Mouse (Mus musculus): ENCODE data around the gene Gkn3.
A peak's percentile ranks its signal among the peaks of the same experiment; 100 is the strongest.

The Gkn3 gene

DNA sequence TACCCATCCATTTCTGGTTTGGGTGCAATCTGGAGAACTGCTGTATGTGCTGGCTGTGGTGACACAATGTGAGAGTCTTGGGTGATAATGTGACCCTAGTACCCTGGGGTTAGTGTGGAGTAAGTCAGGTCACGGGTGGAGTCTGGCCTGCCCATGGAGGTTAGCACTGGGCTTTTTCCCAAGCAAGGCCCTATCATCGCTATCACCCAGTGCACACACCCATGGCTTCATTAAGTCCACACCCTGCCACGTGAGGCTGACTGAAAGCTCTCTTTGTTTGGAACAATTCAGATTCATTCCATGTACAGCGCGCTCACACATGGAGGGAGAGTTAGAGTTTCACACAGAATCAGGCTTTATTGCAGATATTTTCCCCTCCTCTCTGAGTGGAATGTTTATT lies 34.3 kb downstream of the Gkn3 start:
- peak; percentile 29 for DNase-seq (ENCODE audit: low read depth, low spot score)

DNA sequence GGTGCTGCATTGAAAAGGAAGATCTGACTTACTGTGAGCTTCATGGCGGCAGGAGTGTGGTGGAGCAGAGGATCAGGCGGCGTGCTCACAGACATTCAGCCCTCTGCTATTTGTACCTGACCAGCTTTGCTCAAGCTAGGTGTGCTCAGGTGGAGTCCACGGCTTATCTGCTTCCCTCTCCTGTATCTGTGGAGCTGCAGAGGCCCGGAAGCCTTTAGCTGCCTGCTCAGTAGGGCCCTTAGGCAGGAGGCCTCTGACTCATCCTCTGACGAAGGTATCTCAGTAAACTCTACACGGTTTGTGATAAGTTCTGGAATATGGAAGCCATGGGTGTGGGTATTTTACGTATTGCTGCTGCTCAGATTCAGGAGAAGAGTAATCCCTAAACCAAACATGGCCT lies 37.9 kb downstream of the Gkn3 start, which contains the start of gene Gkn1:
Gene Gkn1 (minus strand): TSS at position 114 of the 400 bp plus-strand sequence.
- no peak for DNase-seq (ENCODE audit: low read depth, low spot score)

DNA sequence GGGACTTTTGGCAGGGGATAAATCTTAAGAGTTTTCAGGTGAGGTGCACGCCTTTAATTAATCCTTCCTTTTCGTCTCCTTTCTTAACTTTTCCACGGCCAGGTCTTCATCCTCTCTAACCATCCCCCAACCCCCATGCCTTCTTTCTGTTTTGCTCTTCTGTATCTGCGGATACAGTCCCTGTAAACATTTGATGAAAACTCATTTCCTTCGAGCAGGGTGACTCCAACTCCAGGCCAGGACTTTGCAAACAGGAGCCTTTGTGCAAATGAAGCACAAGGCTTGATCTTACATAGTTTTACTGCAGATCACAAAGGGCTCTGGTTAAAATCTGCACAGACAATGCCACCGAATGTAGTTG lies 52.8 kb downstream of the Gkn3 start:
- DNase-seq (ENCODE audit: low read depth, low spot score) = no peak

DNA sequence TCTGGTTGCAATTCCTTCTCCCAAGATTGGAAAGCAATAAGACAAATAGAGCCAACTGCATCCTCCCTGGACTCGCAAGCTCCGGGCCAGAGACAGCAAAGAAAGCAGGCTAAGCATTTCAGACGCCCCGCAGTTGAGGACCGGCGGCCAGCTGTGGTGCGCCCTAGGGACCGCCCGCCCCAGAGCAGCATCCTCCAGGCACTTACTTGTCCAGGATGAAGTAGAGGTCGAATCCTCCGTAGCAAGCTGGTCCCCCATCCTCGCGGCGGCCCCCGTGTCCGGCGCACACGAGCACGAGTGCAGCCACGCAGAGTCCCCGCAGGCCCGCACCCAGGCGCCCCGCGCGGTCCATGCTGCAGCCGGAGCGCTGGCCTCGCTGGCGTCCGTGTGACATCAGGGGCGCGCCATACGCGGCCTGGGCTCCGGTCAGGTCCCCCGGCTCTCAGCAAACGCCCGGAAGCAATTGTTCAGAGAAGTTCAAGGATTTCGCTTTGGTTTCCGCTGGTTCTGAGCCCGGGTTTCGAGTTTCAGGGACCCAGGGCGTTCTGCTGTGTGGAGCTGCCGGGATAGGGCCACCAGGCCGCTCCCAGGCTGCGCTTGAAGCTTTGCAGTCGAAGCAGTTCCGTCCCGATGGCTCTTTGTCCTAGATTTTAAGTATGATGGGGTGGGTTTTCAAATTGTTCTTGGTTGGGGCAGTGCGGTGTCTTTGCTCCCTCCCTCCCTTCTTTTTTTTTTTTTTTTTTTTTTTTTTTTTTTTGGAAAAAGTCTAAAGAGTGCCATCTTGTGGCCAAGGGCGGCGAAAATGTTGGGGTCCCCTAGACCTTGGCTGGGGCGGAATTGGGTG lies 53.4 kb downstream of the Gkn3 start, which contains the start of gene Antxr1:
Gene Antxr1 (minus strand): TSS at position 731 of the 844 bp plus-strand sequence.
- peak; percentile 59 for DNase-seq (ENCODE audit: low read depth, low spot score)

DNA sequence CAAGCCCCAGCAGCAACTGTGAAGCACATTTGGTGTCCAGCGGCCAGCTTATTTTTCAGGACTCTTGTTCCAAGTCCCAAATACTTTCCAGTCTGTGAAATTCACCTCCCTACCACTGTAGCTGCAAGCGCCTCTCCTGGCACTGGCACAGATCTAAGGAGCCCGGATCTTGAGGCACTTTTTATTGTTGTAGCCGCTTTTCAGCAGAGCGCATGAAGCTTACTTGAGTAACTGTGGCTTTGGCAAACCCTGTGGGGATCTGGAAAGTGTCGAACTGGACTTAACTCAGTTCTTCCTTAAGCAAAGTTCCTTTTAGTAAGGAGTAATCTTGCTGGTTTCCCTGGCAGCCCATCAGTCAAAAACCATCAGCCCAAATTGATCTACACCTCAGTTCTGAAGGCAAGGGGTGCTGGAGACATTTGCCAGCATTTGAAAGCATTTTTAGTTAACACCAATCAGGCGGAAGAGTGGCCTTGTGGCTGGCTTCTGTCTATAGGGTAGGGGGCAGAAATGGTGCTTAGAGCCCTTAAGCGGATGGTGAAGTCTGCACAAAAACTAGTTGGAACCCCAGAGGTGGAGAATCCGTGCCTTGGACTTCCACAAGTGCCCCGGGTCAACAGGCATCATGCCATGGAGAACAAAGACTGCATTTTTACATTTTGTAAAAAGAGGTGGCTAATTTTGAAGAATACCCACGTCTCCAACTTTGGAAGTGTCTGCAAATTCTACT lies 54.2 kb downstream of the Gkn3 start:
- no peak for DNase-seq (ENCODE audit: low read depth, low spot score)
